Mouse (Mus musculus) CH12.LX (cell line): ENCODE results near the gene Amd1. TPM values are rescaled to one million over a fixed set of nuclear protein-coding genes. Genes with fewer than 3 reads are reported as not detected.
A peak's percentile ranks its signal among the peaks of the same experiment; 100 is the strongest.

Source experiments
- DNase-seq: peaks from one replicate; pipeline ENCODE4 v3.0.0-alpha.2; 2013; ENCODE audit errors: extremely low read depth
- H3K27ac ChIP-seq: 2 replicates; pipeline ENCODE4 v1.5.1; 2012; ENCODE audit warnings: low read depth, mild to moderate bottlenecking, control low read depth, moderate library complexity; ENCODE audit not compliant: insufficient read depth
- H3K27me3 ChIP-seq: replicated peaks from 2 replicates; pipeline ENCODE3; 2012; ENCODE audit warnings: inconsistent platforms
- H3K36me3 ChIP-seq, 2 experiments: replicated peaks in 1 of 2; 2 replicates each; pipeline versions ENCODE3 to v1.6.1; 2012; ENCODE audit warnings: inconsistent platforms in 1 of 2, low read length in 1 of 2, mild to moderate bottlenecking in 1 of 2, mixed read lengths in 1 of 2, moderate library complexity in 1 of 2; ENCODE audit not compliant: control insufficient read depth in 1 of 2, insufficient read depth in 1 of 2
- H3K4me1 ChIP-seq, 2 experiments: 2 replicates each; pipeline ENCODE4 v1.6.1; 2012; ENCODE audit warnings: inconsistent platforms in 1 of 2, moderate library complexity in 1 of 2; ENCODE audit not compliant: insufficient read depth in 2 of 2, control insufficient read depth in 1 of 2
- H3K4me2 ChIP-seq: 2 replicates; pipeline ENCODE4 v1.6.1; 2012; ENCODE audit warnings: low read depth, mild to moderate bottlenecking, control low read depth; ENCODE audit not compliant: poor library complexity, insufficient read depth, severe bottlenecking
- H3K4me3 ChIP-seq, 3 experiments: fragments of 150-350 bp in 1 of 3; sonication (generic) in 1 of 3; replicated peaks in 1 of 3; 2 replicates each; pipeline versions ENCODE3 to v1.5.1; 2011 to 2012; ENCODE audit warnings: low read depth in 2 of 3, low read length in 2 of 3, mild to moderate bottlenecking in 2 of 3, moderate library complexity in 2 of 3, control low read depth in 1 of 3, improper control_type of control experiment in 1 of 3, inconsistent platforms in 1 of 3, mixed read lengths in 1 of 3; ENCODE audit not compliant: poor library complexity in 1 of 3
- H3K79me2 ChIP-seq: replicated peaks from 2 replicates; pipeline ENCODE4 v1.6.1; 2012; ENCODE audit warnings: mild to moderate bottlenecking, moderate library complexity; ENCODE audit not compliant: control insufficient read depth, poor library complexity, insufficient read depth, severe bottlenecking; ENCODE audit errors: extremely low read depth
- H3K9ac ChIP-seq: 2 replicates; pipeline ENCODE4 v1.6.1; 2012; ENCODE audit warnings: low read depth, mild to moderate bottlenecking, control low read depth, moderate library complexity; ENCODE audit not compliant: insufficient read depth
- H3K9me3 ChIP-seq: replicated peaks from 2 replicates; pipeline ENCODE3; 2012; ENCODE audit warnings: low read length, inconsistent platforms, mixed read lengths
- BHLHE40 ChIP-seq: IDR thresholded peaks from 2 replicates; pipeline ENCODE4 v1.6.1; 2011; ENCODE audit warnings: mild to moderate bottlenecking, low read depth, low read length, improper control_type of control experiment
- CHD2 ChIP-seq: IDR thresholded peaks from 2 replicates; pipeline ENCODE4 v1.6.1; 2011; ENCODE audit warnings: low read length, improper control_type of control experiment
- CTCF ChIP-seq, 2 experiments: IDR thresholded peaks in 1 of 2; conservative IDR thresholded peaks in 1 of 2; 2 replicates each; pipeline ENCODE4 v1.5.1; 2011 to 2012; ENCODE audit warnings: low read depth in 2 of 2, low read length in 2 of 2, improper control_type of control experiment in 1 of 2, inconsistent platforms in 1 of 2, mild to moderate bottlenecking in 1 of 2, moderate library complexity in 1 of 2
- E2F4 ChIP-seq: IDR thresholded peaks from 2 replicates; pipeline ENCODE4 v1.6.1; 2011; ENCODE audit warnings: low read depth, low read length, improper control_type of control experiment; ENCODE audit not compliant: insufficient replicate concordance
- EP300 ChIP-seq: IDR thresholded peaks from 2 replicates; pipeline ENCODE4 v1.6.1; 2011; ENCODE audit warnings: low read length, improper control_type of control experiment
- ETS1 ChIP-seq: conservative IDR thresholded peaks from 2 replicates; pipeline ENCODE4 v1.6.1; 2012; ENCODE audit warnings: low read depth, mild to moderate bottlenecking, inconsistent platforms, low read length, improper control_type of control experiment, moderate library complexity
- IRF4 ChIP-seq: IDR thresholded peaks from 2 replicates; pipeline ENCODE4 v1.6.1; 2014; ENCODE audit warnings: low read depth, mild to moderate bottlenecking, inconsistent platforms, low read length, improper control_type of control experiment
- JUND ChIP-seq: conservative IDR thresholded peaks from 2 replicates; pipeline ENCODE4 v1.6.1; 2011; ENCODE audit warnings: low read depth, low read length, improper control_type of control experiment
- MAFK ChIP-seq: IDR thresholded peaks from 2 replicates; pipeline ENCODE4 v1.6.1; 2011; ENCODE audit warnings: low read length, improper control_type of control experiment; ENCODE audit not compliant: insufficient replicate concordance
- MAX ChIP-seq: IDR thresholded peaks from 2 replicates; pipeline ENCODE4 v1.6.1; 2011; ENCODE audit warnings: low read length, improper control_type of control experiment
- MAZ ChIP-seq: IDR thresholded peaks from 2 replicates; pipeline ENCODE4 v1.6.1; 2012; ENCODE audit warnings: low read depth, mild to moderate bottlenecking, inconsistent platforms, low read length, improper control_type of control experiment, moderate library complexity
- NELFE ChIP-seq: IDR thresholded peaks from 2 replicates; pipeline ENCODE4 v1.6.1; 2011; ENCODE audit warnings: low read depth, low read length, improper control_type of control experiment
- PAX5 ChIP-seq: IDR thresholded peaks from 2 replicates; pipeline ENCODE4 v1.6.1; 2012; ENCODE audit warnings: low read length, inconsistent platforms, mixed read lengths
- RAD21 ChIP-seq: IDR thresholded peaks from 2 replicates; pipeline ENCODE4 v1.6.1; 2011; ENCODE audit warnings: low read depth, mild to moderate bottlenecking, low read length, improper control_type of control experiment, moderate library complexity
- SIN3A ChIP-seq: IDR thresholded peaks from 2 replicates; pipeline ENCODE4 v1.6.1; 2012; ENCODE audit warnings: low read length, improper control_type of control experiment, inconsistent platforms
- SMC3 ChIP-seq: IDR thresholded peaks from 2 replicates; pipeline ENCODE4 v1.6.1; 2011; ENCODE audit warnings: low read depth, low read length, improper control_type of control experiment
- TBP ChIP-seq: conservative IDR thresholded peaks from 2 replicates; pipeline ENCODE4 v1.6.1; 2011; ENCODE audit warnings: low read depth, low read length, improper control_type of control experiment
- TCF12 ChIP-seq: IDR thresholded peaks from 2 replicates; pipeline ENCODE4 v1.6.1; 2014; ENCODE audit warnings: low read depth, mild to moderate bottlenecking, inconsistent platforms, low read length, improper control_type of control experiment
- UBTF ChIP-seq: IDR thresholded peaks from 2 replicates; pipeline ENCODE4 v1.6.1; 2012; ENCODE audit warnings: low read depth, mild to moderate bottlenecking, inconsistent platforms, low read length, improper control_type of control experiment, moderate library complexity
- ZKSCAN1 ChIP-seq: IDR thresholded peaks from 2 replicates; pipeline ENCODE4 v1.6.1; 2012; ENCODE audit warnings: low read depth, inconsistent platforms, low read length, improper control_type of control experiment, borderline replicate concordance
- dilution Hi-C: fragments of 300-500 bp; cut with MboI; formaldehyde crosslinking; loops from 2 replicates; pipeline ENCODE4 v1.14.3; 2020; ENCODE audit warnings: low sequenced_read_pairs; ENCODE audit not compliant: extremely low pct_unique_long_range_greater_than_20kb, extremely low pct_ligation_motif_present
- in situ Hi-C: fragments of 300-500 bp; cut with MboI; formaldehyde crosslinking; loops from 3 replicates; pipeline ENCODE4 v1.14.3; 2019; ENCODE audit warnings: low sequenced_read_pairs, low pct_ligation_motif_present, low pct_unique_long_range_greater_than_20kb, mixed read lengths
- polyA plus RNA-seq: library from polyadenylated mRNA; unstranded; fragments of >175 nt; gene quantifications from 2 replicates; pipeline ENCODE4 v1.2.1, GENCODE M21; 2012; ENCODE audit warnings: low read depth; ENCODE audit not compliant: insufficient read length
- total RNA-seq, 2 experiments: library from RNA; depleted of rRNA; stranded (reverse); fragments of 300-350 nt in 1 of 2; fragments of >200 nt in 1 of 2; gene quantifications; 2 replicates each; pipeline ENCODE4 v1.2.3; 2012 to 2014

Gene Amd1
- total and polyA plus RNA-seq, 3 experiments: 88.3 to 266 (median 165) TPM

GRCm38 (mm10) chr10:40350245-40350932 is 48.4 kb upstream of the Amd1 start:
- in situ Hi-C loops (loop anchor here (25.0 kb wide), 1 partner anchor 162 kb away; no protein-coding TSS in a partner anchor), dilution Hi-C loops (no loop called here)
- Histone ChIP-seq H3K79me2 (peaks cover 4% of the 10 kb centered on the region; the same call in 1 of the 2 replicates), H3K27me3 (no peaks in the 10 kb centered on the region), H3K27ac (no peak overlapping the region), H3K9ac (peak overlapping the region; percentile 78; the same call in 1 of the 2 replicates), H3K9me3 (no peaks in the 10 kb centered on the region), H3K36me3 (no peaks in the 10 kb centered on the region), H3K4me3 (peak overlapping the region; percentile 77 to 92 (median 89)), H3K4me1 (peaks cover 3 to 23% of the 10 kb centered on the region in 2 experiments), H3K4me2 (peak overlapping the region; percentile 47; the same call in 1 of the 2 replicates)
- TF ChIP-seq MAZ (no peak), SIN3A (no peak), EP300 (no peak), BHLHE40 (no peak)
- DNase-seq: no peak

GRCm38 (mm10) chr10:40349631-40350177 is 47.7 kb upstream of the Amd1 start:
- Histone ChIP-seq H3K4me3 (peak overlapping the region; percentile 77 to 92 (median 89)), H3K4me1 (peaks cover 3 to 23% of the 10 kb centered on the region in 2 experiments)
- TF ChIP-seq ZKSCAN1: no peak
- peak in 1 of 2 experiments; percentile 17; a peak in 2 of 4 replicates for TF ChIP-seq CTCF (conservative IDR thresholded peaks at IDR 0.05 in 1 of 2, IDR thresholded peaks at IDR 0.05 in 1 of 2; ENCODE audit: low read depth in 2 of 2, low read length in 2 of 2)
- 0 out of 2 replicates have a peak, but pooled peaks have one; percentile 34 for TF ChIP-seq UBTF
- TF ChIP-seq, all 38 proteins: peak for 2
- Histone ChIP-seq H3K4me2 (peak overlapping the region; percentile 47; the same call in 1 of the 2 replicates), H3K36me3 (no peaks in the 10 kb centered on the region), H3K9me3 (no peaks in the 10 kb centered on the region), H3K9ac (peak overlapping the region; percentile 78), H3K27me3 (no peaks in the 10 kb centered on the region), H3K27ac (peak overlapping the region; percentile 47), H3K79me2 (peaks cover 4% of the 10 kb centered on the region; the same call in 1 of the 2 replicates)
- dilution Hi-C loops (no loop called here), in situ Hi-C loops (loop anchor here (25.0 kb wide), 1 partner anchor 163 kb away; no protein-coding TSS in a partner anchor)
- peak; percentile 65 for DNase-seq

GRCm38 (mm10) chr10:40348566-40349536 is 46.9 kb upstream of the Amd1 start:
- Histone ChIP-seq H3K9ac (peak overlapping the region; percentile 78), H3K36me3 (no peaks in the 10 kb centered on the region), H3K27ac (peak overlapping the region; percentile 82), H3K79me2 (peaks cover 4% of the 10 kb centered on the region; the same call in 1 of the 2 replicates), H3K9me3 (no peaks in the 10 kb centered on the region), H3K4me2 (peak overlapping the region; percentile 74; the same call in 1 of the 2 replicates), H3K27me3 (no peaks in the 10 kb centered on the region), H3K4me3 (peak overlapping the region; percentile 77 to 92 (median 89)), H3K4me1 (peaks cover 3 to 23% of the 10 kb centered on the region in 2 experiments)
- dilution Hi-C loops (no loop called here), in situ Hi-C loops (no loop called here)
- peak; percentile 99 for DNase-seq
- TF ChIP-seq TBP (peak; percentile 94), UBTF (0 out of 2 replicates have a peak, but pooled peaks have one; percentile 17), SMC3 (no peak), MAFK (peak; percentile 84; the same call in 1 of the 2 replicates), PAX5 (no peak), IRF4 (peak; percentile 38; the same call in 1 of the 2 replicates), MAX (0 out of 2 replicates have a peak, but pooled peaks have one; percentile 18), E2F4 (peak; percentile 84; the same call in 1 of the 2 replicates), CHD2 (peak; percentile 77), NELFE (peak; percentile 79), JUND (no peak), RAD21 (no peak), ETS1 (no peak), TCF12 (peak; percentile 58; the same call in 1 of the 2 replicates)
